Mouse (Mus musculus) G1E (cell line): ENCODE data around the gene Xpo6.

Source experiments
- CTCF ChIP-seq: IDR thresholded peaks from 2 replicates; pipeline ENCODE4 v1.5.1; 2012; ENCODE audit warnings: low read depth, low read length, inconsistent platforms, mixed read lengths
- GATA1 ChIP-seq: IDR thresholded peaks from 2 replicates; pipeline ENCODE4 v1.6.1; 2012; ENCODE audit warnings: borderline replicate concordance, low read length, inconsistent platforms, mixed read lengths
- GATA2 ChIP-seq: IDR thresholded peaks from 2 replicates; pipeline ENCODE4 v1.6.1; 2012; ENCODE audit warnings: low read depth, low read length, inconsistent platforms, borderline replicate concordance
- POLR2AphosphoS5 ChIP-seq: IDR thresholded peaks from 2 replicates; pipeline ENCODE4 v1.6.1; 2012; ENCODE audit warnings: low read depth, low read length, inconsistent platforms; ENCODE audit not compliant: insufficient replicate concordance

GRCm38 (mm10) chr7:126216867-126217266, 16.6 kb upstream of the Xpo6 start:
- TF ChIP-seq CTCF (no peak), GATA1 (no peak), GATA2 (no peak), POLR2AphosphoS5 (no peak)
